8 mouse cellular contexts compared by ENCODE assay signal in the genomic region with DNA sequence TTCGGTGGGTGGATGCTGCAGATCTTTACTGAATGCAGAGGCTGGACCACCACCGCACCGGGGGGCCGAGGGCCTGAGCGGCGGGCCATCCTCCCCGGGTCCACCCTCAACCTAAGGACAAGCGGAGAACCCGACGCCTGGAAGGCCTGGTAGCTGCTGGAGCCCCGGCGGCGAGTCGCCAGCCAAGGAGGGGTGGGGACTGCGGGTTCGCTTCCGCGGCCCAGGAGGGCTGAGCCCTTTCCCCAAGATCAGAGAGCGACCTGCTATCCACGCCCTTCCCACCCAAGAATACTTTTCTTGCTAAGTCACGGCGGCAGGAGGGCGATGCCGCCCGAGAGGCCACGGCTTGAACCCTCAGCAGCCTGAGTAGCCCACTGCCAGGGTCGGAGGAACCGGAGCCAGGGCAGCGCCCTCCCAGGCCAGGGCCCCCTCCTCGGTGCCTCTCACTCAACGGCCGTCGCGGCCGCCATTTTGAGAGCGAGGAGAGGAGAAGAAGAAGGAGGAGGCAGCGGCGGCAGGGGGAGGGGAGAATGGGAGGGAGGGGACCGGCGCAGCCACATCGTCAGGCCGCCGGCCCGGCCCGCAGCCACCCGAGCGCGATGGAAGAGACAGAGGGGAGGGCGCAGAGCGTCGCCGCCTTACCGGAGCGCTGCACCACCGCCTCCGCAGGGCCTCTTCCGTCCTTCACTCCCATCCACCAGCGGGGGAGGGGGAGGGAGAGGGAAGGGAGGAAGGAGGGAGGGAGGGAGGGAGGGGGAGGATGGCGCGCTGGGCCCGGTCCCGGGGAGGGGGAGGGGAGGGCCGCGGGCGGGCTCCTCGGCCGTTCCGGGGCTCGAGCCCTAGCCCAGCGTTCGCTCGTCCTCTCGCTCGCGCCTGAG. TPM values are rescaled to one million over a fixed set of nuclear protein-coding genes. Genes with fewer than 3 reads are reported as not detected.
DNase-seq lines count a peak whose midpoint lies in the region; ATAC-seq and TF ChIP-seq lines count a peak whose summit lies in the region.

No protein-coding gene starts in this region.

- no peaks in the 10 kb centered on the region for H3K27me3 ChIP-seq in C2C12 (ENCODE audit: control insufficient read depth, insufficient read depth, insufficient read length)
- H3K27me3 ChIP-seq in erythroblast, embryonic 14.5 days (ENCODE audit: control insufficient read depth): peaks cover 2% of the 10 kb centered on the region; the same call in 1 of the 2 replicates
- no peaks in the 10 kb centered on the region for H3K27me3 ChIP-seq in heart, embryonic 13.5 days (replicated peaks)
- H3K27me3 ChIP-seq in liver, embryonic 12.5 days (replicated peaks): 0 out of 2 replicates have a peak, but pooled peaks cover 5% of the 10 kb centered on the region
- no peaks in the 10 kb centered on the region for H3K27me3 ChIP-seq in stomach, embryonic 15.5 days (replicated peaks)

- H3K79me2 ChIP-seq in C2C12 (ENCODE audit: control insufficient read depth, insufficient read depth): peaks cover 55% of the 10 kb centered on the region

- DNase-seq in brain, embryonic 14.5 days (ENCODE audit: low read depth): peak; percentile 94
- DNase-seq in kidney, postnatal 10 days: peak; percentile 92
- DNase-seq in natural killer cell, adult 2 months (ENCODE audit: low spot score in 2 of 2): peak; percentile 77 to 84

- peak overlapping the region; percentile 92 for H3K4me2 ChIP-seq in heart, embryonic 13.5 days
- peak overlapping the region; percentile 76 for H3K4me2 ChIP-seq in liver, embryonic 12.5 days
- H3K4me2 ChIP-seq in stomach, embryonic 15.5 days: peak overlapping the region; percentile 67

- H3K4me3 ChIP-seq in C2C12 (ENCODE audit: insufficient read depth, poor library complexity, severe bottlenecking): peak overlapping the region; percentile 94
- H3K4me3 ChIP-seq in erythroblast, embryonic 14.5 days (replicated peaks): peak overlapping the region; percentile 79
- H3K4me3 ChIP-seq in heart, embryonic 13.5 days: peak overlapping the region; percentile 88
- H3K4me3 ChIP-seq in liver, embryonic 12.5 days: peak overlapping the region; percentile 99
- peak overlapping the region; percentile 92 for H3K4me3 ChIP-seq in stomach, embryonic 15.5 days (replicated peaks)

- H3K27ac ChIP-seq in heart, embryonic 13.5 days (replicated peaks): peak overlapping the region; percentile 99
- peak overlapping the region; percentile 100 for H3K27ac ChIP-seq in liver, embryonic 12.5 days
- peak overlapping the region; percentile 100 for H3K27ac ChIP-seq in stomach, embryonic 15.5 days

- H3ac ChIP-seq in C2C12 (ENCODE audit: control insufficient read depth, insufficient read length, low read depth): peak overlapping the region; percentile 96

- peak overlapping the region; percentile 92 for H3K9ac ChIP-seq in heart, embryonic 13.5 days
- H3K9ac ChIP-seq in liver, embryonic 12.5 days: peak overlapping the region; percentile 98
- peak overlapping the region; percentile 80 for H3K9ac ChIP-seq in stomach, embryonic 15.5 days

- peak; percentile 75 for ATAC-seq in heart, embryonic 13.5 days (ENCODE audit: extremely low read depth, insufficient number of reproducible peaks, low FRiP score, low TSS enrichment)
- peak; percentile 80 for ATAC-seq in liver, embryonic 12.5 days
- ATAC-seq in stomach, embryonic 15.5 days (ENCODE audit: insufficient read depth, low FRiP score, low read depth): peak; percentile 74

- no peaks in the 10 kb centered on the region for H3K9me3 ChIP-seq in erythroblast, embryonic 14.5 days (ENCODE audit: control insufficient read depth, low read length)
- H3K9me3 ChIP-seq in heart, embryonic 13.5 days: no peaks in the 10 kb centered on the region
- H3K9me3 ChIP-seq in liver, embryonic 12.5 days (replicated peaks): no peaks in the 10 kb centered on the region
- no peaks in the 10 kb centered on the region for H3K9me3 ChIP-seq in stomach, embryonic 15.5 days

- peak; percentile 28; the same call in 1 of the 2 replicates for TF ChIP-seq POLR2A in brain, embryonic 14.5 days (IDR thresholded peaks at IDR 0.05; ENCODE audit: borderline replicate concordance, extremely low read depth, insufficient read depth, insufficient read length, poor library complexity, severe bottlenecking)

- H3K79me3 ChIP-seq in C2C12 (ENCODE audit: low read depth): peaks cover 51% of the 10 kb centered on the region

- under 1% methylated on average over 50 of the region's 75 CpGs for WGBS in heart, embryonic 13.5 days
- WGBS in liver, embryonic 12.5 days (ENCODE audit: insufficient replicate concordance): 0% methylated on average over 30 of the region's 75 CpGs
- under 1% methylated on average over 52 of the region's 75 CpGs for WGBS in stomach, embryonic 15.5 days

- H3K36me3 ChIP-seq in C2C12 (ENCODE audit: control insufficient read depth, insufficient read depth): peaks cover 11% of the 10 kb centered on the region
- peaks cover 18% of the 10 kb centered on the region for H3K36me3 ChIP-seq in erythroblast, embryonic 14.5 days (ENCODE audit: control insufficient read depth)
- no peaks in the 10 kb centered on the region for H3K36me3 ChIP-seq in heart, embryonic 13.5 days
- no peaks in the 10 kb centered on the region for H3K36me3 ChIP-seq in liver, embryonic 12.5 days
- H3K36me3 ChIP-seq in stomach, embryonic 15.5 days: no peaks in the 10 kb centered on the region

- peaks cover 44% of the 10 kb centered on the region for H3K4me1 ChIP-seq in erythroblast, embryonic 14.5 days (ENCODE audit: control insufficient read depth)
- H3K4me1 ChIP-seq in heart, embryonic 13.5 days: peaks cover 39% of the 10 kb centered on the region
- H3K4me1 ChIP-seq in liver, embryonic 12.5 days: peaks cover 44% of the 10 kb centered on the region
- H3K4me1 ChIP-seq in stomach, embryonic 15.5 days: peaks cover 5% of the 10 kb centered on the region; the same call in 1 of the 2 replicates

- TF ChIP-seq CTCF in C2C12 (IDR thresholded peaks at IDR 0.05; ENCODE audit: control insufficient read depth, insufficient read depth, insufficient read length): no peak
- no peak for TF ChIP-seq CTCF in brain, embryonic 14.5 days (IDR thresholded peaks at IDR 0.05; ENCODE audit: borderline replicate concordance, extremely low read depth, insufficient read depth, insufficient read length)

TF ChIP-seq in C2C12, 6 proteins besides CTCF, POLR2A, EP300 and RAD21:
- TF ChIP-seq MAX (IDR thresholded peaks at IDR 0.05) (peak; percentile 24), CEBPB (IDR thresholded peaks at IDR 0.05; ENCODE audit: low read depth) (no peak)

RNA-seq across cellular contexts. Expression of a gene that starts 0.9 kb away (rescaled TPM):
- polyA plus RNA-seq in C2C12 (2012; fragmentation: generic; extraction: Trizol): 30.8 TPM
- polyA plus RNA-seq in brain, embryonic 14.5 days (2012; rRNA removed): 103 and 130 TPM in 2 replicates
- 1.4 and 2.0 TPM in 2 replicates for polyA plus RNA-seq in erythroblast, embryonic 14.5 days (2012)
- 34.6 and 47.6 TPM in 2 replicates for polyA plus RNA-seq in heart, embryonic 13.5 days (2015; fragmentation: Nextera tagmentation; extraction: Ambion mirVana)
- polyA plus RNA-seq in liver, embryonic 12.5 days (2016; fragmentation: Nextera tagmentation; extraction: Ambion mirVana): 54.3 and 54.7 TPM in 2 replicates
- 44.7 and 53.9 TPM in 2 replicates for polyA plus RNA-seq in stomach, embryonic 15.5 days (2015; fragmentation: Nextera tagmentation; extraction: Ambion mirVana)

RNA-seq across cellular contexts. Expression of a gene that starts 47.0 kb away (rescaled TPM):
- 17.3 TPM for polyA plus RNA-seq in C2C12 (2012; fragmentation: generic; extraction: Trizol)
- 13.5 and 18.5 TPM in 2 replicates for polyA plus RNA-seq in brain, embryonic 14.5 days (2012; rRNA removed)
- 0.70 and 1.2 TPM in 2 replicates for polyA plus RNA-seq in erythroblast, embryonic 14.5 days (2012)
- 29.2 and 32.8 TPM in 2 replicates for polyA plus RNA-seq in heart, embryonic 13.5 days (2015; fragmentation: Nextera tagmentation; extraction: Ambion mirVana)
- 44.3 and 46.6 TPM in 2 replicates for polyA plus RNA-seq in liver, embryonic 12.5 days (2016; fragmentation: Nextera tagmentation; extraction: Ambion mirVana)
- 43.9 and 45.3 TPM in 2 replicates for polyA plus RNA-seq in stomach, embryonic 15.5 days (2015; fragmentation: Nextera tagmentation; extraction: Ambion mirVana)

Comparison
In these comparisons a context has a peak if more than half of its experiments do, and no peak if none do; other contexts are left out.
1. Peak in every context shown above with its lines: DNase-seq, ATAC-seq, H3K4me3 ChIP-seq and H3K27ac ChIP-seq.
2. RNA of a gene that starts 0.9 kb away (polyA plus RNA-seq): 103 to 130 TPM in brain, embryonic 14.5 days, 54.3 to 54.7 TPM in liver, embryonic 12.5 days, 44.7 to 53.9 TPM in stomach, embryonic 15.5 days, 34.6 to 47.6 TPM in heart, embryonic 13.5 days and 30.8 TPM in C2C12 (single experiment); 1.4 to 2.0 TPM in erythroblast, embryonic 14.5 days; every median in the first group is over 10 times any median in the second.